In the genomic region with DNA sequence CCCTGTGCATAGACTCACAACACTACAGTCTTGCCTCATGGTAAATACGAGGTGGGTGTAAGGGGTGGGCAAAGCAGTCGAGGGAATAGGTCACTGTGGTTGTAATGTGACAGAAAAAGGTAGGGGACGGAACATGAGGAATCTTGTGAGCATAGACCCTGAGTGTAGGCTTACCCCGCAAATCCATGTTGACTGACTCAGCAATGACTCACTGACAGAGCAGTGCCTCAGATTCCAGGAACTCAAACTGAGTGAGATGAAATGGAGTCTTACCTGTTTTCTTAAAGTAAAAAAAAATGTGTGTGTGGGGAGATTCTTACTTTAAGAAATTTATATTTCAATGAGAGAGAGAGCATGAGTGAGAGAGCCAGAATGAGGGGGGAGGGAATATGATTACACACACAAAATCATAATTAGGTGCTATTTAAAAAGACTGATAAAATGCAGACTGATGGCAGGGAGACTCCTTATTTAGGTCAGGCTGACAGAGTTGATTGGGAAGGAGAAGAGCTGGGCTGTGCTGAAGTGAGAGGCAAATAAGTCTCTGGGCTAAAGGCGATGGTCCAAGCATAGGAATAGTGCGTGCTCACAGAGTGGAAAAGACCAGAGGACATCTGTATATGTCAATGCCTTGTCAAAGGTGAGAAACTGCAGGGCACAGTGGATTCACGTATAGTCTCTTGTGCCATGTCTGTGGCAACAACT, we compare ENCODE assay signal across 18 mouse cellular contexts.
DNase-seq lines count a peak whose midpoint lies in the region; ATAC-seq lines count a peak whose summit lies in the region.
"Had no signal": no experiment of that assay in that cellular context is flagged by ENCODE, and none has a peak within 500 bp of the region (broad histone marks: within the 10 kb centered on the region; RNA-seq: fewer than 3 reads in every experiment).

No protein-coding gene starts in this region.

- peak overlapping the region; percentile 72; the same call in 1 of the 2 replicates for H3K27ac ChIP-seq in lung, embryonic 16.5 days (ENCODE audit: low read length)
- H3K27ac ChIP-seq in hindbrain, embryonic 11.5 days (ENCODE audit: low read depth, low read length) = no peak overlapping the region
- H3K27ac ChIP-seq in intestine, embryonic 15.5 days = no peak overlapping the region
- H3K27ac ChIP-seq in midbrain, embryonic 15.5 days = no peak overlapping the region
- H3K27ac ChIP-seq: hindbrain, embryonic 10.5 days; kidney, postnatal 0 days; limb, embryonic 15.5 days; liver, embryonic 15.5 days; stomach, postnatal 0 days had no signal

- H3K9ac ChIP-seq in lung, embryonic 16.5 days (ENCODE audit: low read length) = no peak overlapping the region
- H3K9ac ChIP-seq in hindbrain, embryonic 11.5 days (ENCODE audit: low read depth, low read length) = no peak overlapping the region
- H3K9ac ChIP-seq in intestine, embryonic 15.5 days = no peak overlapping the region
- H3K9ac ChIP-seq in midbrain, embryonic 15.5 days = no peak overlapping the region
- H3K9ac ChIP-seq: limb, embryonic 15.5 days; liver, embryonic 15.5 days had no signal

- H3K36me3 ChIP-seq in lung, embryonic 16.5 days (ENCODE audit: control insufficient read depth, insufficient read depth, low read length) = no peaks in the 10 kb centered on the region
- H3K36me3 ChIP-seq in hindbrain, embryonic 11.5 days (ENCODE audit: control insufficient read depth, insufficient read depth, low read length) = no peaks in the 10 kb centered on the region
- no peaks in the 10 kb centered on the region for H3K36me3 ChIP-seq in intestine, embryonic 15.5 days
- no peaks in the 10 kb centered on the region for H3K36me3 ChIP-seq in midbrain, embryonic 15.5 days (replicated peaks)
- H3K36me3 ChIP-seq: hindbrain, embryonic 10.5 days; limb, embryonic 15.5 days; liver, embryonic 15.5 days had no signal

- no peak for DNase-seq in frontal cortex, postnatal 10 days (ENCODE audit: low spot score in 2 of 2)
- DNase-seq in right cerebral cortex, postnatal 25 days = peak; percentile 9
- no peak for DNase-seq in right cerebral cortex, postnatal 4 days
- DNase-seq in hindbrain, embryonic 11.5 days (ENCODE audit: low spot score) = no peak
- DNase-seq: cerebellum, adult 8-10 months; kidney, adult 18-20 months; layer of hippocampus, postnatal 36 days had no signal

- H3K4me1 ChIP-seq in lung, embryonic 16.5 days (replicated peaks; ENCODE audit: control insufficient read depth, insufficient read depth, low read length) = no peaks in the 10 kb centered on the region
- H3K4me1 ChIP-seq in hindbrain, embryonic 11.5 days (replicated peaks; ENCODE audit: control insufficient read depth, insufficient read depth, low read length) = no peaks in the 10 kb centered on the region
- no peaks in the 10 kb centered on the region for H3K4me1 ChIP-seq in intestine, embryonic 15.5 days (replicated peaks)
- no peaks in the 10 kb centered on the region for H3K4me1 ChIP-seq in midbrain, embryonic 15.5 days
- H3K4me1 ChIP-seq: hindbrain, embryonic 10.5 days; limb, embryonic 15.5 days had no signal

- WGBS in lung, embryonic 16.5 days = 59% methylated on average over 7 of the region's 7 CpGs
- 88% methylated on average over 7 of the region's 7 CpGs for WGBS in hindbrain, embryonic 11.5 days
- 84% methylated on average over 7 of the region's 7 CpGs for WGBS in intestine, embryonic 15.5 days
- WGBS in midbrain, embryonic 15.5 days = 87% methylated on average over 7 of the region's 7 CpGs

- H3K9me3 ChIP-seq in lung, embryonic 16.5 days (ENCODE audit: control insufficient read depth, low read length) = no peaks in the 10 kb centered on the region
- H3K9me3 ChIP-seq in hindbrain, embryonic 11.5 days (ENCODE audit: control insufficient read depth, low read length) = no peaks in the 10 kb centered on the region
- H3K9me3 ChIP-seq in intestine, embryonic 15.5 days = no peaks in the 10 kb centered on the region
- no peaks in the 10 kb centered on the region for H3K9me3 ChIP-seq in midbrain, embryonic 15.5 days
- H3K9me3 ChIP-seq: hindbrain, embryonic 10.5 days; limb, embryonic 15.5 days; liver, embryonic 15.5 days had no signal

- H3K4me2 ChIP-seq in lung, embryonic 16.5 days (ENCODE audit: low read depth, low read length) = no peak overlapping the region
- H3K4me2 ChIP-seq in hindbrain, embryonic 11.5 days (replicated peaks; ENCODE audit: low read depth, low read length) = no peak overlapping the region
- no peak overlapping the region for H3K4me2 ChIP-seq in intestine, embryonic 15.5 days (replicated peaks)
- no peak overlapping the region for H3K4me2 ChIP-seq in midbrain, embryonic 15.5 days
- H3K4me2 ChIP-seq: limb, embryonic 15.5 days; liver, embryonic 15.5 days had no signal

- peak; percentile 86 for ATAC-seq in frontal cortex, adult (ENCODE audit: low TSS enrichment)
- ATAC-seq in lung, embryonic 16.5 days (ENCODE audit: low read depth) = peak; percentile 95
- no peak for ATAC-seq in hindbrain, embryonic 11.5 days (ENCODE audit: low FRiP score)
- no peak for ATAC-seq in intestine, embryonic 15.5 days
- ATAC-seq in midbrain, embryonic 15.5 days (replicated peaks) = no peak
- ATAC-seq: forebrain, embryonic 14.5 days; Patski had no signal

- H3K27me3 ChIP-seq in lung, embryonic 16.5 days (ENCODE audit: control insufficient read depth, insufficient read depth, low read depth, low read length) = no peaks in the 10 kb centered on the region
- no peaks in the 10 kb centered on the region for H3K27me3 ChIP-seq in hindbrain, embryonic 11.5 days (ENCODE audit: control insufficient read depth, insufficient read depth, low read length)
- H3K27me3 ChIP-seq in intestine, embryonic 15.5 days (replicated peaks) = no peaks in the 10 kb centered on the region
- no peaks in the 10 kb centered on the region for H3K27me3 ChIP-seq in midbrain, embryonic 15.5 days (replicated peaks)
- H3K27me3 ChIP-seq: limb, embryonic 15.5 days; liver, embryonic 15.5 days; Patski had no signal

- H3K4me3 ChIP-seq in lung, embryonic 16.5 days (ENCODE audit: low read length) = no peak overlapping the region
- no peak overlapping the region for H3K4me3 ChIP-seq in hindbrain, embryonic 11.5 days (ENCODE audit: low read depth, low read length)
- H3K4me3 ChIP-seq in intestine, embryonic 15.5 days (replicated peaks) = no peak overlapping the region
- no peak overlapping the region for H3K4me3 ChIP-seq in midbrain, embryonic 15.5 days
- H3K4me3 ChIP-seq: hindbrain, embryonic 10.5 days; limb, embryonic 15.5 days; liver, embryonic 15.5 days had no signal

Comparison
In these comparisons a context has a peak if more than half of its experiments do, and no peak if none do; other contexts are left out.
1. ATAC-seq: peak in frontal cortex, adult (single experiment) and lung, embryonic 16.5 days (single experiment); none in hindbrain, embryonic 11.5 days (single experiment), intestine, embryonic 15.5 days (single experiment) and midbrain, embryonic 15.5 days (single experiment).